Mouse (Mus musculus) liver, embryonic 14.5 days (tissue): ENCODE measurements around the gene Rbsn.

ENCODE experiments used
- CTCF ChIP-seq: IDR thresholded peaks from 2 replicates; pipeline ENCODE4 v1.5.1; 2016; ENCODE audit warnings: antibody characterized with exemption, low read depth, control low read depth
- EP300 ChIP-seq: IDR thresholded peaks from 2 replicates; pipeline ENCODE4 v1.6.1; 2016; ENCODE audit warnings: antibody characterized with exemption, low read depth

GRCm38 (mm10) chr6:92229103-92229502 is 14.4 kb upstream of the Rbsn start:
- no peak for TF ChIP-seq CTCF
- TF ChIP-seq EP300 = no peak
